Mouse (Mus musculus) limb, embryonic 10.5 days (tissue): ENCODE measurements around the gene Rad51ap2. TPM values are rescaled to one million over a fixed set of nuclear protein-coding genes. Genes with fewer than 3 reads are reported as not detected.
A peak's percentile ranks its signal among the peaks of the same experiment; 100 is the strongest.

Experiments
- DNase-seq: peaks from one replicate; pipeline ENCODE4 v3.0.0-alpha.2; 2017; ENCODE audit warnings: low spot score
- H3K27ac ChIP-seq: fragments of 300-500 bp; sonication (generic); 2 replicates; pipeline ENCODE4 v1.5.1; 2016; ENCODE audit warnings: mild to moderate bottlenecking
- H3K27me3 ChIP-seq: fragments of 300-500 bp; sonication (generic); 2 replicates; pipeline ENCODE4 v1.6.1; 2016; ENCODE audit warnings: low read depth, mild to moderate bottlenecking; ENCODE audit not compliant: poor library complexity, severe bottlenecking
- H3K36me3 ChIP-seq: fragments of 300-500 bp; sonication (generic); 2 replicates; pipeline ENCODE4 v1.6.1; 2016; ENCODE audit warnings: mild to moderate bottlenecking, moderate library complexity
- H3K4me1 ChIP-seq: fragments of 300-500 bp; sonication (generic); 2 replicates; pipeline ENCODE4 v1.6.1; 2016
- H3K4me3 ChIP-seq: fragments of 300-500 bp; sonication (generic); 2 replicates; pipeline ENCODE4 v1.5.1; 2016; ENCODE audit warnings: mild to moderate bottlenecking, moderate library complexity
- H3K9me3 ChIP-seq: fragments of 300-500 bp; sonication (generic); replicated peaks from 2 replicates; pipeline ENCODE4 v1.6.1; 2016; ENCODE audit warnings: mild to moderate bottlenecking
- WGBS: fragments of 180-500 bp; shearing (Covaris S2); methylation state at CpG from one replicate; pipeline ENCODE4 v1.1.7; 2016; 5-methylcytosine and 5-hydroxymethylcytosine counted together
- polyA plus RNA-seq: library from polyadenylated mRNA; unstranded; fragments of >200 nt; fragmentation: Nextera tagmentation; extraction: Ambion mirVana; gene quantifications from 2 replicates; pipeline ENCODE4 v1.2.1, GENCODE M21; 2016

Rad51ap2 gene
- polyA plus RNA-seq, result 0.04 and 0.21 TPM in 2 replicates

- Histone ChIP-seq H3K4me1 (peaks cover 4% of the 10 kb centered on the region; the same call in 1 of the 2 replicates), H3K4me3 (peak within 1 kb of the TSS; percentile 57), H3K27ac (peak within 1 kb of the TSS; percentile 77), H3K9me3 (no peaks in the 10 kb centered on the region), H3K36me3 (no peaks in the 10 kb centered on the region), H3K27me3 (0 out of 2 replicates have a peak, but pooled peaks cover 4% of the 10 kb centered on the region)
- 4% methylated on average over 27 of the region's 40 CpGs for WGBS
- peak; percentile 100 for DNase-seq
Measured at GRCm38 (mm10) chr12:11455549-11456194, at the start of gene Rad51ap2. Gene Rad51ap2, plus strand, starts transcription at chr12:11456079.

DNA sequence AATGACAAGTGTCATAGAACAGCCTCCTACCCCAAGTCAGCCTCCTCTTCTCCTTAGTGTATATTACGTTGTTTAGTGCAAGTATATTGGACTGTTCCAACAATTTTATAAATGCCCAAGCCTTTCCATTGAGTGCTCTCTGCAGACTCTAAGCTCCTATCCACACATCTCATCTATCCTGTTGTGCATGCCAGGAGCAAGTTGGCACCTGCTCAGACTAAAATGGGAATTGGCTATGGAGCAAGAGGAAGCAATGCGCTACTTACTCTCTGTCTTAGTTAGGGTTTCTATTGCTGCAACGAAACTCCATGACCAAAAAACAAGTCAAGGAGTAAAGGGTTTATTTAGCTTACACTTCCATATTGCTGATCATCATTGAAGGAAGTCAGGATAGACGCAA is 48.2 kb upstream of the Rad51ap2 start:
- Histone ChIP-seq H3K4me3 (no peak overlapping the region), H3K27me3 (no peaks in the 10 kb centered on the region), H3K4me1 (no peaks in the 10 kb centered on the region), H3K9me3 (no peaks in the 10 kb centered on the region), H3K27ac (no peak overlapping the region), H3K36me3 (no peaks in the 10 kb centered on the region)
- no peak for DNase-seq
- 89% methylated on average over 4 of the region's 4 CpGs for WGBS

- Histone ChIP-seq H3K27ac (no peak overlapping the region), H3K4me1 (no peaks in the 10 kb centered on the region), H3K4me3 (no peak overlapping the region), H3K27me3 (no peaks in the 10 kb centered on the region), H3K36me3 (no peaks in the 10 kb centered on the region), H3K9me3 (no peaks in the 10 kb centered on the region)
- DNase-seq, result no peak
- whole genome bisulfite sequencing, result 89% methylated on average over 6 of the region's 6 CpGs
Measured at GRCm38 (mm10) chr12:11418112-11418511, 37.8 kb upstream of the Rad51ap2 start.

- no peaks in the 10 kb centered on the region for H3K36me3 ChIP-seq
- no peak for DNase-seq
- no peaks in the 10 kb centered on the region for H3K9me3 ChIP-seq
- 72% methylated on average over 4 of the region's 4 CpGs for WGBS
- H3K27me3 ChIP-seq, result no peaks in the 10 kb centered on the region
- H3K27ac ChIP-seq, result no peak overlapping the region
- no peak overlapping the region for H3K4me3 ChIP-seq
- H3K4me1 ChIP-seq, result no peaks in the 10 kb centered on the region
Measured at GRCm38 (mm10) chr12:11427396-11427795, 28.5 kb upstream of the Rad51ap2 start.

DNA sequence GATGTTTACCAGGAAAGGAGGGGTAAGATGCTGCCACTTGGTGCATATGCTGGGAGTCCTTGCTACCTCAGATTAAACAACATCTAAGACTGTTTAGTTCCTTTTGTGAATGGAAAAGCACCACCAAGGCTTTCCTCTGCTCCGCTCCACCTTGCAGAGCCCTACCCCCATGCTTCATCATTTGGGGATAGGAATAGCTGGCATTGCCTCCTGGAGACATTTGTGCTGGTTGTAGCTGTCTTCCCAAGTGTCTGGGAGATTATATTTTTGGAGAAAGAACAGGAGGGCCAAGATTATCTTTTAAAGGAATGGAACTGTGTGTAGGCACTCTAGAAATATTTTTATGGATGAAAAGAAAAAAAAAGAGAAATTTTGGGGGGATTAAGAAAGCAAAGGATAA is 22.8 kb upstream of the Rad51ap2 start:
- H3K4me3 ChIP-seq, result no peak overlapping the region
- WGBS, result 87% methylated on average over 1 of the region's 1 CpGs
- H3K27ac ChIP-seq, result no peak overlapping the region
- DNase-seq, result no peak
- no peaks in the 10 kb centered on the region for H3K9me3 ChIP-seq
- H3K4me1 ChIP-seq, result peaks cover 19% of the 10 kb centered on the region
- H3K27me3 ChIP-seq, result peaks cover 47% of the 10 kb centered on the region
- no peaks in the 10 kb centered on the region for H3K36me3 ChIP-seq

DNA sequence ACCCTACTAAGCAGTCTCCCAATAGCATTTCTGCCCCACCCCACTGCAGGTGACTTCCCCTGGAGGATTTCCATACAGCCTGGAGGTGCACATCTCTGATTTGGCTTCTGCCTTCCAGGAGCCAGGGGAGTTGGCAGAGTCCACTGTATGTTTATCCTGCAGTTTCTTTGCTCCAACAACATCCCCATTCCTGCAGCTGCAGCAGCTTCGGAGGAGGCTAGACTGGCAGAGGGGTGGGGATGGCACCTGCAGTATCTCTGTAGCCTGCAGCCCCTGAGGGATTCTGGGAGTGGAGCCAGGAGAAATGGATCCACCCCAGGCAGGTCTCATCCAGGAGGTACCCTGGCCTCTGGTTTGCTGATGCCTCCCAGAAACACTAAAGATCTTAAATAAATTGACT is 22.2 kb upstream of the Rad51ap2 start:
- Histone ChIP-seq H3K4me3 (no peak overlapping the region), H3K36me3 (no peaks in the 10 kb centered on the region), H3K4me1 (peaks cover 19% of the 10 kb centered on the region), H3K27me3 (peaks cover 53% of the 10 kb centered on the region), H3K27ac (no peak overlapping the region), H3K9me3 (no peaks in the 10 kb centered on the region)
- DNase-seq, result no peak
- WGBS, result 63% methylated on average over 1 of the region's 1 CpGs

DNA sequence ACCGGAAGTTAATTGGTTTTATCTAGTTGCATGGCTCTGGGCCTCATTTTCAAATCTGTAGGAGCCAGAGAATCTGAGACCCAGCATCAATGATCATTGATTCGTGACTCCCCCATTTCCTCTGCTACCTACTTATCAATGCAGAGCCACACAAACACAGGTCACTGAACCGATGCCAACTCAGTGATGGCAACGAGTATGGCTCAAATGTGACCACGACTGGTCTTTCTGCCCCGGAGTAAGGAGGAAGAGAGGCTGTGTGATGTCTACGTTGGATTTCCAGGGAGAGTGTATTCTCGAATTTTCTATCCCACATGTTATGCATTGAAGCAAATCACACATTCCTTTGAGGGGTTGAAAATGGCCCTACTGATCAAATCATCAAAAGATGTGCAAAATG is 21.4 kb upstream of the Rad51ap2 start:
- no peak for DNase-seq
- Histone ChIP-seq H3K9me3 (no peaks in the 10 kb centered on the region), H3K4me1 (peaks cover 19% of the 10 kb centered on the region), H3K27ac (no peak overlapping the region), H3K27me3 (peaks cover 55% of the 10 kb centered on the region), H3K36me3 (no peaks in the 10 kb centered on the region), H3K4me3 (no peak overlapping the region)
- WGBS, result 85% methylated on average over 8 of the region's 8 CpGs

DNA sequence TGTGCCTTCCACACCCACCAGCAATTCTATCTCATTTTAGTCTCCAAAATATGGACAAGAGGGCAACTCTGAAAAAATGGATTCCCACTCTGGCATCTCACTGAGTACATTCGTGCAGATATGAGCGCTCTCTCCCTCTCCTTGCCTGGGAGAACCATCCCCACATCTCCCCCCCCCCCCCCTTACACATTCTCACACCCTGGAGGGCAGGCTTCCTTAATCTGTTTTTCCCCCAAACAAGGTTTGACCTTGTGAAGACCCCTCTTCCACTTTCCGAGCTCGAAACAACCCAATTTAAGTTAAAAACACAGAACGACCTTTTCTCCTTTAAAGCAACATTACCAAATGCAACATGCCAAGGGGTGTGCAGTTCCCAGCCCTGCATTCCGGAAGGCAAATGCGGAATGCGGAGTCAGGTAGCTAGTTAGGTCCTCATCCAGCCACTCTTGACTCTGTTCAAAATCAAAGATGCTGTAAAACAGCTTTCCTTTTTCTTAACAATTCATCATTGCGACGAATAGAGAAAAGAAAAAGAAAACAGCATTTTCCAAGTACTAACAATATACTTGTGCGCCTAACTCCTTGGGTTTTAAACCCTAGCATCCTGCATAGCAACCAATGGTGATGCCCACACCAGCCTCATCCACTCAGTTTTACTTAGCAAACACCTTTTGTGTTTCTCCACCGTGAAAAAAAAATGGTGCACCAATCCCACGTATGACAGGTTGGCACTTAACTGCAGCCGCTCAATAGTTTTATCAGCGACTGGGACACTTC is 20.4 kb upstream of the Rad51ap2 start:
- Histone ChIP-seq H3K36me3 (no peaks in the 10 kb centered on the region), H3K27ac (no peak overlapping the region), H3K4me3 (peak overlapping the region; percentile 51), H3K27me3 (peaks cover 55% of the 10 kb centered on the region), H3K4me1 (peaks cover 19% of the 10 kb centered on the region), H3K9me3 (no peaks in the 10 kb centered on the region)
- no peak for DNase-seq
- 6% methylated on average over 15 of the region's 15 CpGs for WGBS

DNA sequence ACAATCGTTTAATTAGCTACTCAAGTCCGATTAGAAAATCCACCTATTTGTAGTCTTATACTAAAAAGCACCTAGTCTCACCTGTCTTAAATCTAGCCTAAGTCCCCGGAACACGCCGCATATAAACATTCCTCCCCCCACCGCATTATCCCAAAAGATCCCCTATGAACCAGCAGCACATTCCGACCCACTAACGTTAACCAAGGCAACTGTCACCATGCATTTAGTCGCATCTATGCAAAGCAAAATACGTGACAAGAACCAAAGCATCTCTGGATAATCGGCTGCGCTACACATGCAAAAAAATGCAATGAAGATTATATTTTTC is 19.9 kb upstream of the Rad51ap2 start:
- H3K4me3 ChIP-seq, result peak overlapping the region; percentile 51
- peaks cover 55% of the 10 kb centered on the region for H3K27me3 ChIP-seq
- H3K36me3 ChIP-seq, result no peaks in the 10 kb centered on the region
- WGBS, result 4% methylated on average over 12 of the region's 12 CpGs
- H3K4me1 ChIP-seq, result peaks cover 19% of the 10 kb centered on the region
- H3K9me3 ChIP-seq, result no peaks in the 10 kb centered on the region
- DNase-seq, result no peak
- no peak overlapping the region for H3K27ac ChIP-seq

- peak; percentile 84 for DNase-seq
- peak within 1 kb of the TSS; percentile 51 for H3K4me3 ChIP-seq
- no peaks in the 10 kb centered on the region for H3K9me3 ChIP-seq
- H3K4me1 ChIP-seq, result peaks cover 19% of the 10 kb centered on the region
- no peaks in the 10 kb centered on the region for H3K36me3 ChIP-seq
- whole genome bisulfite sequencing, result 6% methylated on average over 34 of the region's 34 CpGs
- peak within 1 kb of the TSS; percentile 57 for H3K27ac ChIP-seq
- H3K27me3 ChIP-seq, result peaks cover 55% of the 10 kb centered on the region
Measured at GRCm38 (mm10) chr12:11436497-11437265, 19.2 kb upstream of the Rad51ap2 start, which contains the start of gene Vsnl1. Gene Vsnl1, minus strand, starts transcription at chr12:11436613.

DNA sequence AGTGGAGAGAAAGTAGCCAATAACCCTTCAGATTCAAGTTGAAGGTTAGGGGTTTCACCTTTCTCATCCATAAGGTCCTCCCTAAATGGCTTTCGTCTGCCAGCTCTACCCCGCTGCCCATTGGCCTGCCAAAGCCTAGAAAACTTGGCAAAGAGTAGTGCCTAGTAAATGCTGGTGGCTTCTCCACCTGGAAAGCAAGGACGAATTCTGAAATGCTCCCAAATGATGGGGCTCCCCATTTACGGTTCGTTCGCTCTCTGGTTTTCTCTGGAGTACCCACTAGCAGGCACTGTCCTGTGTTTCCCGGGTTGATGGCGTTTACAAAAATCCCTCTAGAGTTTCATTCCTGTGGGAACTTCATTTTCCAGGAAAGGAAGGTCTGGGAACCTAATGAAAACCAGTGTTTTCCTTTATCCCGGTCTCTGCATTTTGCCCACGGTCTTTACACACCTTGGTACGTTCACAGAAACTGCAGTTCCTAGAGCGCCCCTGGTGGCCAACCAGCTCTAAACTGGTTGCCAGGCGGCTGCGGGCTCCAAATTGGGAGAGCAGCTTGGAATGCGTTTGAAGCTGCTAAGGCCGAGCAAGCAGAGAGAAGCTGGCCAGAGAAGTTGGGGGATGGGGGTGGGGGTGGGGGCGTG is 18.5 kb upstream of the Rad51ap2 start:
- WGBS, result 17% methylated on average over 17 of the region's 17 CpGs

GRCm38 (mm10) chr12:11437907-11438447 is 17.9 kb upstream of the Rad51ap2 start:
- Histone ChIP-seq H3K9me3 (no peaks in the 10 kb centered on the region), H3K27me3 (peaks cover 54% of the 10 kb centered on the region), H3K4me3 (peak overlapping the region; percentile 51), H3K36me3 (no peaks in the 10 kb centered on the region), H3K4me1 (peaks cover 19% of the 10 kb centered on the region), H3K27ac (no peak overlapping the region)
- no peak for DNase-seq
- 27% methylated on average over 23 of the region's 23 CpGs for WGBS

More for the DNA sequence above, 18.5 kb upstream of the Rad51ap2 start:
- DNase-seq, result peak; percentile 90
- peaks cover 55% of the 10 kb centered on the region for H3K27me3 ChIP-seq
- H3K27ac ChIP-seq, result no peak overlapping the region
- H3K36me3 ChIP-seq, result no peaks in the 10 kb centered on the region
- no peaks in the 10 kb centered on the region for H3K9me3 ChIP-seq
- H3K4me3 ChIP-seq, result peak overlapping the region; percentile 51
- H3K4me1 ChIP-seq, result peaks cover 19% of the 10 kb centered on the region
